Mouse (Mus musculus) small intestine, adult 10 weeks (tissue): ENCODE measurements around the gene Mreg. TPM values are rescaled to one million over a fixed set of nuclear protein-coding genes. Genes with fewer than 3 reads are reported as not detected.

Source experiments
- polyA plus RNA-seq: library from polyadenylated mRNA; stranded (reverse); fragments of 350-450 nt; fragmentation: Illumina TruSeq; extraction: RNeasy Lipid Tissue Mini Kit (QIAGEN cat#74804); gene quantifications from one replicate; pipeline ENCODE4 v1.2.3, GENCODE M21; 2014; ENCODE audit warnings: low replicate concordance

Mreg gene
- polyA plus RNA-seq = 3.2 TPM

GRCm38 (mm10) chr1:72211701-72212699 lies at the start of gene Mreg:
Gene Mreg (minus strand): TSS chr1:72212307.

Other genes starting within 250 kb of the Mreg start
- gene Pecr, start 72.0 kb upstream of the Mreg start, polyA plus RNA-seq = 5.6 TPM
- gene Tmem169, start 72.1 kb upstream of the Mreg start, polyA plus RNA-seq = 0.41 TPM
- gene Xrcc5, start 95.1 kb upstream of the Mreg start, polyA plus RNA-seq = 10.0 TPM